8 mouse cellular contexts compared by ENCODE assay signal in the genomic region with DNA sequence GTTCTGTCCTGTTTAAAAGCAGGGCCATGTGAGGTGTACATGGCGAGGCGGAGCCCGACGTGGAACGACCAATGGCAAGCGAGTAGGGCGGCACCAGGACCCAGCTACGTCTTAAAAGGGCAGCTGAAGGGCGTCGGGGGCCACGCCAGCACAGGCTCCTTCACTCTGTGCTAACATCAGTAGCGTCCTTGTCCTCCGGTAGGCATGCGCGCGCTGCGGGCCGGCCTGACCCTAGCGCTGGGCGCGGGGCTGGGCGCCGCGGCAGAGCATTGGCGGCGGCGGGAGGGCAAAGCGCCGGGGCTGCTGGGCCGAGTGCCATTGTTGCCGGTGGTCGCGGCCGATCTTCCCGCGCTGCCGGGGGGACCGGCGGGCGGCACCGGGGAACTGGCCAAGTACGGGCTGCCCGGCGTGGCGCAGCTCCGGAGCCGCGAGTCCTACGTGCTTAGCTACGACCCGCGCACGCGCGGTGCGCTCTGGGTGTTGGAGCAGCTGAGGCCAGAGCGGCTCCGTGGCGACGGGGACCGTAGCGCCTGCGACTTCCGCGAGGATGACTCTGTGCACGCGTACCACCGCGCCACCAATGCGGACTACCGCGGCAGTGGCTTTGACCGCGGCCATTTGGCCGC. TPM values are rescaled to one million over a fixed set of nuclear protein-coding genes. Genes with fewer than 3 reads are reported as not detected.
DNase-seq lines count a peak whose midpoint lies in the region; ATAC-seq and TF ChIP-seq lines count a peak whose summit lies in the region.

A gene (plus strand): TSS at position 123 of the 626 bp plus-strand sequence.

- H3K36me3 ChIP-seq in heart, embryonic 13.5 days: peaks cover 42% of the 10 kb centered on the region
- peaks cover 34% of the 10 kb centered on the region for H3K36me3 ChIP-seq in liver, embryonic 11.5 days (ENCODE audit: control insufficient read depth, insufficient read depth, low read length)
- peaks cover 5% of the 10 kb centered on the region for H3K36me3 ChIP-seq in myocyte (ENCODE audit: control insufficient read depth, insufficient read depth)

- ATAC-seq in erythroid progenitor cell, adult 5-6 weeks (replicated peaks; ENCODE audit: low FRiP score, poor library complexity, severe bottlenecking): peak; percentile 65
- ATAC-seq in heart, embryonic 13.5 days (ENCODE audit: extremely low read depth, insufficient number of reproducible peaks, low FRiP score, low TSS enrichment): peak; percentile 79; the same call in 1 of the 2 replicates
- peak; percentile 91 for ATAC-seq in liver, embryonic 11.5 days (replicated peaks; ENCODE audit: low FRiP score)

- H3K27me3 ChIP-seq in heart, embryonic 13.5 days (replicated peaks): no peaks in the 10 kb centered on the region
- no peaks in the 10 kb centered on the region for H3K27me3 ChIP-seq in liver, embryonic 11.5 days (replicated peaks; ENCODE audit: control insufficient read depth, insufficient read depth, low read length)
- no peaks in the 10 kb centered on the region for H3K27me3 ChIP-seq in myocyte (ENCODE audit: control insufficient read depth, insufficient read depth, insufficient read length)

- H3K4me3 ChIP-seq in heart, embryonic 13.5 days: peak within 1 kb of the TSS; percentile 70
- H3K4me3 ChIP-seq in liver, embryonic 11.5 days (ENCODE audit: low read depth, low read length): peak within 1 kb of the TSS; percentile 72
- peak within 1 kb of the TSS; percentile 18 for H3K4me3 ChIP-seq in myocyte

- H3K27ac ChIP-seq in heart, embryonic 13.5 days (replicated peaks): peak within 1 kb of the TSS; percentile 95
- peak within 1 kb of the TSS; percentile 82 for H3K27ac ChIP-seq in liver, embryonic 11.5 days (ENCODE audit: low read depth, low read length)

- under 1% methylated on average over 74 of the region's 75 CpGs for WGBS in heart, embryonic 13.5 days
- WGBS in liver, embryonic 11.5 days: under 1% methylated on average over 75 of the region's 75 CpGs

- TF ChIP-seq POLR2A in myocyte (IDR thresholded peaks at IDR 0.05; ENCODE audit: insufficient read length, low read depth): peak; percentile 92

- DNase-seq in CD4-positive, CD25-positive, alpha-beta regulatory T cell, adult 2 months (ENCODE audit: low read depth, low spot score): peak; percentile 89
- peak; percentile 64 for DNase-seq in brain, embryonic 18.5 days (ENCODE audit: low read depth, low spot score)
- peak; percentile 90 for DNase-seq in kidney, postnatal 10 days
- DNase-seq in liver, embryonic 11.5 days (ENCODE audit: low spot score): peak; percentile 79
- DNase-seq in spleen, postnatal 4 days (ENCODE audit: low spot score in 2 of 2): peak; percentile 77 to 89

- no peaks in the 10 kb centered on the region for H3K79me2 ChIP-seq in myocyte (ENCODE audit: control insufficient read depth, insufficient read depth)

- peaks cover 14% of the 10 kb centered on the region for H3K9me3 ChIP-seq in heart, embryonic 13.5 days
- peaks cover 5% of the 10 kb centered on the region; the same call in 1 of the 2 replicates for H3K9me3 ChIP-seq in liver, embryonic 11.5 days (ENCODE audit: control insufficient read depth, low read length)

- peaks cover 18% of the 10 kb centered on the region for H3K4me1 ChIP-seq in heart, embryonic 13.5 days
- peaks cover 10% of the 10 kb centered on the region for H3K4me1 ChIP-seq in liver, embryonic 11.5 days (replicated peaks; ENCODE audit: control insufficient read depth, insufficient read depth, low read length)

- H3K4me2 ChIP-seq in heart, embryonic 13.5 days: peak within 1 kb of the TSS; percentile 93
- H3K4me2 ChIP-seq in liver, embryonic 11.5 days: peak within 1 kb of the TSS; percentile 99
- H3K4me2 ChIP-seq in myocyte (ENCODE audit: low read depth): peak within 1 kb of the TSS; percentile 92

- peak within 1 kb of the TSS; percentile 10 for H3ac ChIP-seq in myocyte (ENCODE audit: control insufficient read depth, insufficient read length)

- peak within 1 kb of the TSS; percentile 89 for H3K9ac ChIP-seq in heart, embryonic 13.5 days
- peak within 1 kb of the TSS; percentile 68 for H3K9ac ChIP-seq in liver, embryonic 11.5 days (ENCODE audit: low read depth, low read length)

TF ChIP-seq in myocyte, 11 proteins besides CTCF, POLR2A, EP300 and RAD21:
- TF ChIP-seq MYOG (IDR thresholded peaks at IDR 0.05; ENCODE audit: control insufficient read depth in 1 of 3, insufficient read depth in 1 of 3, insufficient read length in 2 of 3, low read depth in 2 of 3): peak in 1 of 3 experiments; percentile 24
- no peak for TF ChIP-seq MAX (IDR thresholded peaks at IDR 0.05; ENCODE audit: low read depth)
- no peak for TF ChIP-seq TCF3 (IDR thresholded peaks at IDR 0.05; ENCODE audit: insufficient read length, low read depth)
- TF ChIP-seq CEBPB (IDR thresholded peaks at IDR 0.05; ENCODE audit: insufficient read depth, poor library complexity, severe bottlenecking): no peak
- TF ChIP-seq REST (IDR thresholded peaks at IDR 0.05; ENCODE audit: insufficient read depth, insufficient read length): no peak
- peak; percentile 2 for TF ChIP-seq USF1 (IDR thresholded peaks at IDR 0.05; ENCODE audit: low read depth)
- TF ChIP-seq SRF (IDR thresholded peaks at IDR 0.05; ENCODE audit: control insufficient read depth, insufficient read length, low read depth): no peak
- TF ChIP-seq TCF12 (IDR thresholded peaks at IDR 0.05; ENCODE audit: insufficient read depth, poor library complexity, severe bottlenecking): no peak
- peak; percentile 84 for TF ChIP-seq POLR2AphosphoS2 (IDR thresholded peaks at IDR 0.05; ENCODE audit: insufficient read length, low read depth)
- TF ChIP-seq E2F4 (IDR thresholded peaks at IDR 0.05; ENCODE audit: insufficient read depth): no peak
- peak in 1 of 3 experiments; percentile 55 for TF ChIP-seq MYOD1 (IDR thresholded peaks at IDR 0.05; ENCODE audit: control insufficient read depth in 1 of 3, insufficient read length in 2 of 3, low read depth in 2 of 3)

RNA-seq across cellular contexts. Expression of the gene that starts here (rescaled TPM):
- not detected in 2 replicates for total RNA-seq in erythroid progenitor cell, adult 5-6 weeks (2015; ENCODE audit: low replicate concordance)
- total RNA-seq in erythroid progenitor cell, adult 5-6 weeks (2017; ENCODE audit: low replicate concordance): 1.7 TPM in 1 of 2 replicates, not detected in the other
- 30.4 and 30.6 TPM in 2 replicates for polyA plus RNA-seq in heart, embryonic 13.5 days (2015; fragmentation: Nextera tagmentation; extraction: Ambion mirVana)
- polyA plus RNA-seq in liver, embryonic 11.5 days (2014; fragmentation: Nextera tagmentation; extraction: Ambion mirVana): 27.1 and 29.1 TPM in 2 replicates
- 17.6 TPM for polyA plus RNA-seq in myocyte (2012; fragmentation: generic; extraction: Trizol)

Comparison
In these comparisons a context has a peak if more than half of its experiments do, and no peak if none do; other contexts are left out.
1. Peak in every context shown above with its lines: DNase-seq, ATAC-seq, H3K4me3 ChIP-seq and H3K27ac ChIP-seq.
2. H3K4me3 ChIP-seq: peak in every context shown above with its lines; median percentile 72 in liver, embryonic 11.5 days; 70 in heart, embryonic 13.5 days; 18 in myocyte.